Mouse (Mus musculus) granulocyte monocyte progenitor cell, adult 5-6 weeks (primary cell): ENCODE data around the gene Hmga1. TPM values are rescaled to one million over a fixed set of nuclear protein-coding genes. Genes with fewer than 3 reads are reported as not detected.

Source experiments
- ATAC-seq: replicated peaks from 2 replicates; pipeline ENCODE4 v1.8.0; 2016; ENCODE audit warnings: mild to moderate bottlenecking, moderate TSS enrichment, inconsistent platforms; ENCODE audit not compliant: poor library complexity, severe bottlenecking
- total RNA-seq, 2 experiments: library from RNA; stranded (forward) in 1 of 2; stranded (reverse) in 1 of 2; fragments of 200-712, 200-1000 nt in 1 of 2; fragments of >200 nt in 1 of 2; fragmentation: Nextera tagmentation in 1 of 2; gene quantifications; 2 replicates each; pipeline ENCODE4 v1.2.3; 2014 to 2017

Hmga1 gene
- total RNA-seq, 2 experiments from 2014 or later = 267 to 541 TPM

DNA sequence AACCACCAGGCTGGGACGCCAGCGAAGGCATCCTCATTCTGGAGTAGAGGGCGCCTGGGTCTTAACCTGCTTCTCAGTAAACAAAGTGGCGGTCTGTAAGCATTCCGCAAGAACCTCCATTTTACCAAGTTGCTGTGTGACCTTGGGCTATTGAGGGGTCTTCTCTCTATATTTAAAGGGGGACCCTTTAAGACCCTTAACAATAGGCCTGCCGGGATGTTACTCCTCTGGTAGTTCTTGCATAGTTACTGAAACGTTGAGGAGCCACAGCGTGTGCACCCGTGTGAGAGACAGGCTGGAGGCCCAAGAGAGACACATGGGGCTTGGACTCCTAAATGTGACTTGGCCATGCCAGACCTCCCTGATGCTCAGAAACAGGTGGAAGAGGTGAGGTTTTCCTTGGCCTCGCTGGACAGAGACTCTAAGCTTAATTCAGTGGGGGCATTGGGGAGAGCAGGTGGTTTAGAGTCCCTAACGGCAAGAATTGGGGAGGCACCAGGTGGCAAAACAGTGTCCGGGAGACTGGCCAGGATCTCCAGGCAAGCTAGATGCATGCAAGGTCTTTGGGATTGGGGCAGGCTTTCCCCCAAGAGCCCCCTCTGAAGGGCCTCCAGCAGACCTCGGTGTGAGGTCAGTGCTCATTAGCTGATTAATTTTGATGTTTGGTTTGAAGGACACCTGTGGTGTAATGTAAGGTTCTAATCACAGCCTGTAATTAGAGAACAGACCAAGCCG is 1.8 kb downstream of the Hmga1 start:
- ATAC-seq = no peak

DNA sequence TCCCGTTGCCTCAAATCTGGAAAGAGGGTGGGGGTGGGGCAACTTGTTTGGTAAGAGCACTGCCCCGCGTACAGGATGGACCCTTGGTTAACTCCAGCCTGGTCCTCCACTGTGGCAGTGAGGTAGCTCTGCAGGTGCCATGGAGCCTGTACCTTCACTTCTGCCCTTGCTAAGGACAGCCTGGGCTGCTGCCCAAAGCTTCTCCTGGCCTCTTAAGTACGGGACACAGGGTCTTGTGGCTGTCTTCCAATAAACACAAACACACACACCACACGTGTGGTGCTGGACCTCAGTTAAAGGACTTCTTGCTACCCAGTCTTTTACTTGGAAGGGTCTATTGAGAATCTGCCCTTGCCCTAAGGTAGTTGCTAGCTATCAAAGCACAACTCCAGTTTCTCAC is 2.5 kb downstream of the Hmga1 start:
- ATAC-seq = no peak

DNA sequence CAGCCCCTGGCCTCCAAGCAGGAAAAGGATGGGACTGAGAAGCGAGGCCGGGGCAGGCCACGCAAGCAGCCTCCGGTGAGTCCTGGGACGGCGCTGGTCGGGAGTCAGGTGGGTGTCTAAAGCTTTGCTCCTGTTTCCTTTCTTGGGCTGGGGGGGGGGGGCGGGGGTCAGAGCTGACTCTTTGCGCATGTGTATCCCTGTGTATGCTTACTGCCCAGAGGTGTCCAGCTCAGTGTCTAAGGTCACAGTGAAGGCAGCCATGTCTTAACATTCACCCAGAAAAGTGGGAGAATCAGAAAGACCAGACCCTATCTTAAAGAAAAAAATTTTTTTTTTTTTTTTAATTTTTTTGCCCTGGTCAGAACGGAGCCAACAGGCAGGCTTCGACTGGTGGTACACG is 3.3 kb downstream of the Hmga1 start:
- no peak for ATAC-seq

DNA sequence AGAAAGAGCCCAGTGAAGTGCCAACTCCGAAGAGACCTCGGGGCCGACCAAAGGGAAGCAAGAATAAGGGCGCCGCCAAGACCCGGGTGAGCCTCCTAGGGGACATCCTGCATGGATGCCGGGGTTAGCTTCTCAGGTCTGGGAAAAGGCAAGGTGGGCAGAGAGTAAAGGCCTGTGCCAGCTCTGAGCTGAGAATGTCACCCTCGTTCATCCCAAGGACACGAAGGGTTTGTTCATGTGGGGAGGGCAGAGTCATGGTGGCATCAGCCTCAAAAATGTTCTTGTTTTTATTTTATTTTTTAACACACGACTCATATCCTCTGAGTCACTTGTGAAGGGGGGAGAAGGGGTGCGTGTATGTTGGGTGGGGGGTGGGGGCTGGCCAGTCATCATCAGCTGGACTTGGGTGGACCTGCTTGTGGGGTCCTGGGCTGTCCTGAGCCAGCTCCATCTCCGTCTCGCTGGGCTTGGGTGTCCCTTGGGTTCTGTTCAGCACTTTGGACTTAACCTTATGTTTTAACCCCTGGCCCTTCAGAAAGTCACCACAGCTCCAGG is 4.7 kb downstream of the Hmga1 start:
- ATAC-seq = no peak

DNA sequence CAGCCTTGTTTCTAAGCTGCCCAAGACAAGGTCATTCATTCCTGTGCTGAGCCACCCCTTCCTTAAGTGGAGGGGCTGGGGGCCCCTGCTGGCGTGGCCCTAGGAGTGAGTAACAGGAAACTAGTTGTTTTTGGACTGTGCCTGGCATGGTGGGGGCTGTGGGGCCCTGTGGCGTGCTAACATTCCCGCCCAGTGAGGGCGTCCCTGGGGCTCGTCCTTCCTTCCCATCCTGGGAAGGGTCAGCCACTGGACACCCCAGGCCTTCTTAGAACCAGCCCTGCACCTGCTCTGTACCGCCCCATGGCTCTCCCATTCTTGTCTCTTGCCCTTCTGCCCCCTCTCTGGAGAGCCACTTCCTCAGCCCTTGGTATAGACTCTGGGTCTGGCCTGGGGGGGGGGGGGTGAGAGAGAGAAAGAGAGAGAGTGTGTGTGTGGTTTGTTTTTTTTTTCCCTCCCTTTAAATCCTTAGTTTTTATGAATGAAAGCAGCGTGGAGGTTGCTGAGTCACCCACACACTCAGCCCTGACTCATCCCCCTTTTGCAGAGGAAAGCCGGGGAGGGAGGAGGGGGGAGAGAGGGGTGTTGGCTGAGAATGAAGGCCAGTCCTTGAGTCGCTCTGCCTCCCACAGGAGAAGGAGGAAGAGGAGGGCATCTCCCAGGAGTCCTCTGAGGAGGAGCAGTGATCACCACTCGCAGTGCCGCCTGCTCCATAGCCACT is 5.7 kb downstream of the Hmga1 start:
- ATAC-seq = peak; percentile 10

DNA sequence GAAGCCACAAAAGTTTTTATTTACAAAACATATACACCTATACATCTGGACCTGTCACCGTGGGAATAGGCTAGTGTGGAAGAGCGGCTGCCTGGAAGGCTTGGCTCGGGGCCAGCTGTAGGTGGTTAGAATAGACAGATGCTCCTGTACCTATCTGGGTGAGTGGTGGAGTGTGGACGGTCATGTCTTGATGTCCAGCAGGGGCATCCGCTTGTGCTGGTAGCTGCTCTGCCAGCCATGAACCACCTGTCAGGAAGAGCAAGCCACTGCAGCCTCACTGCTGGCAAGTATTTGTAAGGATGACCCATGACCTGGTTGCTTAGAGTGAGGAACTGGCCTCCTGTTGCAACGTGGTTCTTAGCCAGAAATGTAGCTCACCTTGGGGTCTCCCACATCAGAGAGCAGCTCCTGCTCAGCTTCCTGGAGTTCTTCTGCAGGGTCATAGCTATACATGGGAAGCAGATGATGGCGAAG is 7.5 kb downstream of the Hmga1 start:
- no peak for ATAC-seq

DNA sequence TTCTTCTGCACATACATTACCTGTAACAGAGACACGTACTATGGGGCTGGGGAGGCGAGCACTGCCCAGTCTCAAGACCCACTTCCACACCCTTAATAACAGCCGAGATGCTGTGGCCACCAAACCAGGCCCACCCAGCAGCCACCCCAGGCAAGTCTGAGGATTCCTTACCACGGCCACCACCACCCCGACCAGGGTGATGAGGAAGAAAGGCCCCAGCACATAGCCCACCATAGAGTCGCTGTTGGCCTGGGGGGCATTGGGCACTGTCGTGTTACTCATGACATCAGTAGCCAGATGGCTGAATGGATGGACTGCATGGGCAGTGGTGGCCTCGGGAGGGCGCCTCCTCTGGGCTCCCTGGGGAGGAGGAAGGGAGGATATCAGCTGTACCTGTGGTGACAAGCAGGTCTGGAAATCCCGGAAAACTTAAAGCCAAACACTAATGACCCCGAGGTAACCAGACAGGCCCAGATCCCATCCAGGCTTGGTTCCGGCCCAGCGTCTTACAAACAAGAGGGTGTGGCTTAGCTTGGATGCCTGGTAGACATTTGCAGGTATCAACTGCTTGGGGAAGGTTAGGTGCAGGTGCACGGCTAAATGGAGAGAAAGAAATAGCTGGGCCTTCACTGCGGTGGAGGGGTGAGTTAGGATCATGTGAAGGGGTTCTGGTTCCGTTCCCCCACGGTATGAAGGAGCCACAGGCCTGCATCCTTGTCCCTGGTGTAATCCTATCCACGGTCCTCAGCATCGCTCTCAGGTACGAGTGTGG is 8.3 kb downstream of the Hmga1 start:
- no peak for ATAC-seq

DNA sequence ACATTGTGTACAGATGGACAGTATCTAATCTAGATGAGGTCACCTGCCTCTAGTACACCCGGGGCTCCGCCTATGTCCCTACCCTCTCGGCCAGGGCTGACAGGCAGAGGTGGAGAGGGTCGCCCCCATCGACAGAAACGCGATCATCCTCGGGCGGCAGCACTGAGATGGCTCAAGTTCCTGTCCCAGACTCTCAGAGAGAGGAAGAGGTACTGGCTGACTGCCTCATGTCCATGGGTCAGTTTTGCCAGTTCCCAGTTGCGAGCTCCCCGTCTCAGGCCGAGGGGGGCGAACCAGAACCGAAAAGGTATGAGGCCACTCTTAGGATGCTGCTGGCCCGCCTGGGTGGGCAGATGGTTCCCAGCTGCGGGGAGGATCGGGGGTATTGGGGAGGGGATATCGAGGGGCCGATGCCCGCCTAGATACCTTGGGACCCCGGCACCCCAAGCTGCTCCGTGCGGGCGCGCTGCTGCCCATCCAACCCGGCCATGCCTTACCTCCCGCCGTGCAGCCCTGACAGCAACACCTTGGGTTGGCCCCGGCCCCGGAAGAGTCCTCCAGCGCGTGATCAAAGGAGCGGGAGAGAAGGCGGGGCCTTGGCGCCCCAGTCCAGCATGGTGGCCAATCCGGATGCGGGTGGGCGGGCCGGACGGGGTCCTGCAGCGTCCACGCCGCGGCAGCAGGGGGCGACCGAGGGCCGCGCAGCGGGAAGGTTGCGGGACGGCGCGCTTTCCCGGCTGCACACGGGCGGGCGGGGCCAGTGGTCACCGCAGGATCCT is 9.1 kb downstream of the Hmga1 start, which contains the start of gene AI413582:
Gene AI413582, minus strand, starts transcription at position 594 of the 779 bp plus-strand sequence.
- peak; percentile 59 for ATAC-seq

DNA sequence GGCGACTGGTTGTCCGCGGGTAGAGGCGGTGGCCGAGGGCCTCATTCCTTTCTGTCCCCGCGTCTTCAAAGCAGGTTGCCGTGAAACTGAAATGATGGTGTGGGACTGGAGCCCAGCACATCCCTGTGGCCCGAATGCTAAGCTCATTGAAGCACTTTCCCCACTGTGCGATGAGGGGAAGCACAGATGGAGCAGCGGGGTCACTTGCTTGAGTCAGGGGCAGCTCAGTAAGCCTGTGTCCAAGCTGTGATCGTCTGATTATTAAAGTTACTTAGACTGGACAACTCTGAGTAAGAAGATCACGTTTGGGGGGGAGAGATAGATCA is 9.6 kb downstream of the Hmga1 start:
- no peak for ATAC-seq

DNA sequence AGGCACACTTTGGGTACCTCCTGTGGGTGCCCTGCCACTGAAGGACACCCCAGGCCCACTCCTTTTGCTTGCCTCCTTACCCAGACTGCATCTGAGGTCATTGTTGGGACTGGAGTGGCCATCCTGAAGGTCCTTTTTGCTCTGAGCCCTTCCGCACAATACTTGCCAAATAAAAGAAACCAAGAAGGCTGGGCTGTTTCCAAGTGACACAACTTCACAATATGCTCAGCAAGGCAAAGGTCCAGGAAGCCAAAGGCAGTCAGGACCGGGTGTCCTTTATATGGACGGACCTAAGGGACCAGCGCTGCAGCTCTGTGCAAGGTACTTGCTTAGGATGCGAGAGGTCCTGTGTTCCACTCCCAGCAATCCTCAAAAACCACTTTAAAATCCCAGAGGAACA is 11.9 kb downstream of the Hmga1 start:
- ATAC-seq = no peak

DNA sequence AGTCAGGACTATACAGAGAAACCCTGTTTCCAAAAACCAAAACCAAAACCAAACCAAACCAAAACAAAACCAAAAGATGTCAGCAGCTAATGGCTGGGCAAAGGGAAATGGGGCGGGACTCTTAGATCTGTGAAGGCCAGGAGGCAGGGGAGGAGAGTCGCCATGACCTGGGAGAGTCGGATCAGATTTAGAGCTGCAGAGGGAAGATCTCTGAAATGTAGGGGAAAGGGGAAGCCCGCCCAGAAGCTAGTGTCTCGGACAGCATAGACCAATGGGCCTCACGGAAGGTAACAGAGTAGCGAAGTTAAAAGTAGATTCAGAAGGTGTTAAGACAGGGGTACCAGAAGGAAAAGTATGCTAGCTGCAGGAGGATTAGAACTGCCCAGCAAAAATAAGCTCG is 15.0 kb downstream of the Hmga1 start:
- ATAC-seq = no peak

DNA sequence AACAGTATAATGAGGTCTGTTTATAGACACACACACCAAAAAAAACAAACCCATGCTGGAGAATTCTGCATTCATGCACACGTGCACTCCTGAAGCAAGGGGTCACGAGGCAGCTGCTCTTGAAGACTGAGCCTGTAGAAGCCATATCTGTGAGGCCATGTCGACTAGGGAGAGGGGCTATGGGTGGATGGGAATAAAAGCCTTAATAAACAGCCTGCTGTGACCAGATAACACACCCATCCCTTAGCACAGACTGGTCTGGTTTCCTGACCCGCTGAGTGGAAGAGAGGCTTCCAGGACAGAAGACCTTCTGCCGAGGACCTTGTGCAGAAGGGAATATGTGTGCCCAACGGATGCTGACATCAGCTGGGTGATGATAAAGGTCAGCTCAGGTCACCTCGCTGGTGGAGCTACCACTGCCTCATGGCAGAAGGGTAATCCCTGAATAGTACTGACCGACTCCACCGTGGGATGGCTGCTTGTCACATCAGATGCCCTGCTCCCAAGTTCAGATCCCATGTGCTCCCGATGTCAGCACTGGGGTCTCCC is 17.5 kb downstream of the Hmga1 start:
- no peak for ATAC-seq

DNA sequence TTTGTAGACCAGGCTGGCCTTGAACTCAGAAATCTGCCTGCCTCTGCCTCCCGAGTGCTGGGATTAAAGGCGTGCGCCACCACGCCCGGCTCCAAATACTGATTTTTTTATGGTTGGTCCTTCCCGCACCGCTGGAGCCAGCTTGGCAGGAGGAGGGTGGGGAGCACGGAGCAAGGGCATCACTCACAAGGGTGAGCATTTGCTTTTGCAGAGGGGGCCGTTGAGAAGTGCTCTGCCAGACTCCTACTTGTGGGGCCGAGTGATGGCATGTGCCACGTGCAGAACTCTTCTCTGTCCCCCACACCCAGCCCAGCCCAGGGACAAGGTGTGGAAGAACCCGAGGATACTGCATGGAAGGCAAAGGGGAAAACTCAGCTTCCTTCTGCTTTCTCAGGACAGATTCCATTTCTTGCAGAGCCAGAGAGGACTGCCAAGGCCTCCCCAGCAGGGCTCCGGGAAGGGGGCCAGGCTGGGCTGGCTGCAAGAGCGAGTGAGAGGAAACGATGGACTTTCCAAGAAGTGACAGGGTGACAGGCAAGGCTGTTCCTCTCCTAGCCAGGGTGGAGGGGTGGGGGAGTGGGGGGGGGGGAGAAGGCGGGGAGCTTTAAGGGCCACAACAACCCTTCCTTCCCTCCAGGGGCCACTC is 18.3 kb downstream of the Hmga1 start:
- no peak for ATAC-seq

DNA sequence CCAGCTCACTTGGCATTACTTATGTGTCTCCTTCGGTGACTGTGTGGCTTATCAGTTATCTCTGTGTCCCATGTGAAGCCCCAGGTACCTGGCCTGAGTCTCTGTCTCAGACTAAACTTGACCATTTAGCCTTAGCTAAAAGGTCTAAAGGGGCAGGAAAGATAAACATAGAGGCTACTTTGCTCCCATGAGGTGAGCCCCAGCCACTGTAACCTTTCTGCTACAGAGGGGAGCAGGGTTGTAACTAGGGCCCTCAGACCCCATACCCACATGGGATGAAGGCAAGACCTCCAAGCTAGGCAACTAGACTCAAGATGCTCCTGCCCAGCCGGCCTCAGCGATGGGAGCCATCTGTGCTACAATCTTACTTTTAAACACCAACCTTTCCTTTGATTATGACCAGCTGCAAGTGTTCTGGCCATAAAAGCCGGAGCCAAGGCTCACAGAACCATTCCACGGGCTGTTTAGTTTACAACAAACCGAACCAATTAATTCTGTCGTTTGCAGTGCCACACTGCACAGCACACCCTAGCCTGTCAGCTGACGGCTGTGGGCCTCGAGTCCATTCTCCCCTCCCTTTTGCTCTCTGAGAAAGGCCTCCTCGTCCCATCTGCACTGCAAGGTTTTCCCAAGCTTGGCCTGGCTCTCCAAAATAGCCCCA is 18.9 kb downstream of the Hmga1 start:
- ATAC-seq = no peak

DNA sequence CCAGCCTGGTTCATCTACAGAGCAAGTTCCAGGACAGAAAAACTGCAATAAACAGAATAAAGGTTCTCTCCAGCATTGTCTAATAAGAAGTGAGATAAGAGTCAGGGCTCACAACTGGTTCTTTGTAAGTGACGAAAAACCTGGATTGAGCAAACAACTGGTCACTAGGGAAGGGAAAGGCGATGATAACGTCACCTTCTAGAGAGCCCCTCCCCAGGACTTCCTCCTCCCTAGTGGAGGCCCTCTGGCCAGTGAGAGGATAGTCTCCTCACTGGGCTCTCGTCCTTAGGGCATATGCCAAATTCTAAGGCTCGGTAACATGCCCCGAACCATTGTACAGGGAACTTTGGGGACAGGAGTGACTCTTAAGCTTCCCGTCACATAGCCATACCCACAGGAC is 19.8 kb downstream of the Hmga1 start:
- ATAC-seq = 0 out of 2 replicates have a peak, but pooled peaks have one; percentile 32

DNA sequence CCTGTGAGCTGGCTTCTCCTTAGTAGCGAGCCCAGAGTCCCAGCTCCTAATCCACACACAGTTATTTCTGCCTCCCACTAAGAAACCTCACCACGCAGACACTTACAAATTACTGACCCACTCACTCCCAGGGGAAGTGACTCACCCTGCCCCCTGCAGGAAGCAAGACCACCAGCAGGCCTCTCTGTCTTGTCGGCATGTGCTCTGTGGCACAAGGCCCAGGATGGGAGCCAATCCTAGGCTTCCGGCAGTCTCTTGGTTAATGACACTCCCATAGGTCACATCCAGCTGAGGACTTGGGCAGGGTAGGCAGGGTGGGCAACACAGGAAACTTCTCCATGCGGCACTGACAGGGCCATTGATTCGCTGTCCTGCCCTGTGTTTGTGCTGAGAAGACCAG is 21.2 kb downstream of the Hmga1 start:
- peak; percentile 54 for ATAC-seq

DNA sequence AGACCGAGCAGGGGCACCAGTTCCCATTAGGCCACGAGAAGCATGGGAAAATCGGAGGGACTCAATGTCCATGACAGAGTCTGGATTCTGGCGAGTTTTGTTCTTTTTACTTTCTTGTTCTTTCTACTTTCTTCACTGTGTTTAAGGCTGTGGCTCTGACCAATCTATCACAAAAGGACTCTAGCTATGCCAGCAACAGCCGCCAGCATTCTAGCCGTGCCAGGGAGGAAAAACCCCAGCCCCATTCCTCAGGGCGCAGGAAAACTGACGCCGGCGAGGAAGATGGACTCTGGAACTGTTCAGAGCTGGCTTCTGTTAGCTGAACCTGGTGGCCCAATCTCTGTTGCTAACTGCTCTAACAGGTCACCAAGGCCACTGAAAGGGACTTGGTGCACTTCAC is 22.2 kb downstream of the Hmga1 start:
- no peak for ATAC-seq

DNA sequence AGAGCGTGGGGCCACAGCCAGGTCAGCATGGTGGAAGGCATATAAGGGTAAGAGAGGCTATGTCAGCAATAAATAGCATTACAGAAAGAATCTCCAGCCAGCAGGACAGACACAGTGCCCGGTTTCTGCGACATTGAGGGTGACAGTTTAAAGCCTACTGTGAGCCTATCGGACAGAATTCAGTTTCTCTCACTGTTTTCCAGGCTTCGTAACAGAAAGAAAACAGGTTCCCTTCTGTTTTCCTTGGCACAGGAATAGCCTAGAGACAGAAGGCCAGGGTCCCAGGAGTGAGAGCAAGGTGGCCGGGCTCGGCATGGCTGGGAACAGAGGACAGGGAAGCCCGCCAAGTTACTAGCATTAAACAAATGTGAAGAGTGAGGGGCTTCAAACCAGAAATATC is 23.5 kb downstream of the Hmga1 start:
- no peak for ATAC-seq
